Mouse (Mus musculus): ENCODE data around the gene Hif3a. TPM values are rescaled to one million over a fixed set of nuclear protein-coding genes. Genes with fewer than 3 reads are reported as not detected.
A peak's percentile ranks its signal among the peaks of the same experiment; 100 is the strongest.
"Not testable (repeated sequence)": the region's sequence is repeated elsewhere in the genome, so short reads cannot be mapped to it uniquely, and the experiment has no call there.

Hif3a gene
- total RNA-seq (2015; ENCODE audit: low replicate concordance) (1.4 TPM in 1 of 2 replicates, not detected in the other), total RNA-seq (2017; ENCODE audit: low replicate concordance) (0.13 TPM in 1 of 2 replicates, not detected in the other)

DNA sequence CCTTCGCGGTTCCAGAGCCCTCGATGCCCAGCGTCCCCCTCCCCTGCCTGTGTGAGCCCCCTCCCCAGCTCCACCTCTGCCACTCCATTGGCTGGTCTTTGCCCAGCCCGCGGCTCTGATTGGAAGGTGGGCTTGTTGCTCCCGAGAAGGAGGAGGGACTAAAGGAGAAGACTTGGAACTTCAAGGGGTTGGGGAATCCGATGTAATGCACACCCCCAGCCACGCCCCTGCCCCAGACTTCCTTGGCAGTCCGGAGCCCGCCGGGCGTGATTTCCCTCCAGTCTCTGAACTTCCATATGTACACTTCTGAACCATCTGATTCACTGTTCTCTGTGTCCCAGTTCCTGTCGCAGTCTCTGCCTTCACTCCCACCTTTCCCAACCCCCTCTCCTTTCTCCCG is at the start of gene Hif3a:
Hif3a (minus strand) TSS at position 39 of the 400 bp plus-strand sequence.
- no peak for ATAC-seq (replicated peaks; ENCODE audit: low FRiP score, poor library complexity, severe bottlenecking)

DNA sequence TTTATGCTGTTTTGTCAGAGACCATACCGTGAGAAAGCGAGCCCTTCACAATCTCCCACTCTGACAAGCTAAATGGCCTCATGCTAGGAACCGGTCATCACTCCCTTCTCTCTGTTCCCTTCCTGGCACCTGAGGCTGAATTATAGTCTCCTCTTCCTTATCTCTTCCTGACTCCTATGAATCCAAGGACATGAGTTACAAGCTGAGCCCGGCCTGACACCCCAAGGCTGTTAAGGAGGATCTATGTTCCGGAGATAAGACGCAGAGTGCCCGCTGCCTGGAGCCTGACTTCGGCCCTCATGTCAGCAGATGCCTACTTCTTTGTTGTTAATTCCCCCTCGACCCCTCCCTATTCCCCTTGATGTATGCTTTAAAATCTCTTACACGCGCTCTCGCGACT is 39.4 kb upstream of the Hif3a start:
- ATAC-seq (replicated peaks; ENCODE audit: low FRiP score, poor library complexity, severe bottlenecking) = not testable (repeated sequence)

DNA sequence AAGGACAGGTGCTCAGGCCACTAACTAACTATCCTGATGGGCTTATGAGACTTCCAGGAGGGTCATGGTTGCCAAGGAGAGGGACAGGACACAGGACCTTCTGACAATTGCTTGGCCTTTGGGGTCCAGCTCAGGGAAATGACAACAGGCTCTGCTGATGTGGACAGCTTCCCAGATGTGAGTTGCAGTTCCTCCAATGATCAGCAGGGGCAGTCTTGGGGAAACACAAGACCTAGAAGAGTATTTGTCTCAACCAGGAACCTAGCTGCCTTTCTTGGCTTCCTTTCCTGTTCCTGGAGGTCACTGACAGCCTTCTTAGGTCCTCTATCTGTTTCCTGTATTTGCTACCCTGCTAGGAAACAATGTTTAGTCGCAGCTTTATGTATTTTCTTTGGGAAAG is 29.1 kb upstream of the Hif3a start:
- ATAC-seq (replicated peaks; ENCODE audit: low FRiP score, poor library complexity, severe bottlenecking) = 0 out of 2 replicates have a peak, but pooled peaks have one; percentile 39

DNA sequence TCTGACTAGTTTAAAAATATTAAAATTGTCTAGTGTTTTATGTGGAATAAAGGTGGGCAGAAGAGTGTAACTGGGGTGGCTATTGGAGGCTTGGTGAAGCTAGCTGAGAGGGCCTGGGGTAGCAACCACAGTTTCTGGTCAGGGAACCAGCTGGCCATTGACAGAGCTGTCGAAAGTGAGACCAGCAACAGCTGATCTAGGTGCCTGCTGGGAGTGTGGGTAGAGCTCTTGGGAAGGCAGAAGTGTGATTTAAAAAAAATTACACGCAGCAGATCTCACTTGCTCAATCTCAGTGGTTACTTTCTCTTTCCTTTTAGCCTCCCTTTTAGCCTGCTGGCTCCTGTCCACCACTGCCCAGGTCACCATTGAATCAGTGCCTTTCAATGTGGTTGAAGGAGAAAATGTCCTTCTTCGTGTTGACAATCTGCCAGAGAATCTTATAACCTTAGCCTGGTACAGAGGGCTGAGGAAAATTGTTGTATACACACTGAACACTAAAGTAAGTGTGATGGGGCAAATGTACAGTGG is 27.9 kb upstream of the Hif3a start:
- no peak for ATAC-seq (replicated peaks; ENCODE audit: low FRiP score, poor library complexity, severe bottlenecking)

DNA sequence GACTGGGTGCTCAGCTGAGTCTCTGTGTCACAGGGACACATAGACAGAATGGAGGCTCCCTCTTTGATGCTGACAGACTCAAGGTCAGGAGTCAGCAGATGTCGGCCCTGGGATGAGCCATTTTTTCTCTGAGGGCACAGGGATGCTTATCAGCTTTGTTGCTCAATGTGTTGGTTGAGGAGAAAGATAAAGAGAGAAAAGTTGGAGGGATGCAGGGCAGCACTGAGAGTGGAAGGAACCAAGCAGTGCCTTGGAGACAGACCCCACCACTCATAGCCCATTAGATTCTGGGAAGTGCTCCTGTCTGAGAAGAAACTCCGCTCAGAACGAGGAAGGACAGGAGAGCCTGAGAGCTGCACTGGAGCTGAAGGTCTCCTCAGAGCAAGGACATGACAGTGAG is 25.5 kb upstream of the Hif3a start:
- no peak for ATAC-seq (replicated peaks; ENCODE audit: low FRiP score, poor library complexity, severe bottlenecking)

DNA sequence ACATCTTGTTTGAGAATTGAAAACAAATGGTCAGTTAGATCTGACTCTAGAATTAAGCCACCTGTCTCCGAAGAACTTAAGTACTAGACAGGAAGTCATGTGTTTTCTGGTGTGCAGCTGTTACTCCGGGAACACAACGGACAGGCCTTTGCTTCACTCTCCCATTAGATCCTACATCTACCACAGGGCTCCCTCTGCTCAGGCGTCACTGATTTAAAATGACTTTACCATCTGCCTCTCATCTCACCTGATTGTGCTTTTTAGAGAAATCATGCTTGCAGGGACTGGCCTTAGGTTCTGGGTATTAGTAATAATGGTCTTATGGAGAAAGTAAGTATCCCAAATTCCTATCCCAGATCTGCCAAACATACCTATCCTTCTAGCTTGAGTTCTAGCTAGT is 20.5 kb upstream of the Hif3a start:
- no peak for ATAC-seq (replicated peaks; ENCODE audit: low FRiP score, poor library complexity, severe bottlenecking)

DNA sequence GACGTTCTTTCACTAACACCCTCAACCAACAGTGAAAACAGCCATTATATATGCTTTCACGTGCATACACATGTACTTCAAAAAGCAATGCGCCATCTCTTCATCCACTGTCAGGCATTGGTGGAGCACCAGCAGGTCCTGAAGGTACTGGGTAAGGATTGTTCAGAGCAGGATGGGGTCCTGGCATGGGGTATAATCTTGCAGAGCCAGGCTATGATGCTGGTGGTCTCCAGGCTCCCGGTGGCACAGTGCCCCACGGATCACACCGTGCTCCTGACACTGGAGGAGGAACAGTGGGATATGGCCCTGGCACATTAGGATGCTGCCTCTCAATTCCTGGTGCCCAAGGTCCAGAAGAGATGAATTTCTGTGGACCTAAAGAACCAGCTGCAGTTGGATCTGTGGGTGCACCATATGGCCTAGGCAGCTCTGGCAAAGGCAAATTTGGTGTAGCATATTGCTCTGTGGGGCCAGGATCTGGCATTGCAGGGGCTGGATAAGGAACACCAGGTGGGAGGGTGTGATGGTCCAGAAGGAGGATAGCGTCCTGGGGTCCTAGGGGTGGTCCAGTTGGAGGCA is 15.9 kb upstream of the Hif3a start:
- ATAC-seq (replicated peaks; ENCODE audit: low FRiP score, poor library complexity, severe bottlenecking) = no peak

DNA sequence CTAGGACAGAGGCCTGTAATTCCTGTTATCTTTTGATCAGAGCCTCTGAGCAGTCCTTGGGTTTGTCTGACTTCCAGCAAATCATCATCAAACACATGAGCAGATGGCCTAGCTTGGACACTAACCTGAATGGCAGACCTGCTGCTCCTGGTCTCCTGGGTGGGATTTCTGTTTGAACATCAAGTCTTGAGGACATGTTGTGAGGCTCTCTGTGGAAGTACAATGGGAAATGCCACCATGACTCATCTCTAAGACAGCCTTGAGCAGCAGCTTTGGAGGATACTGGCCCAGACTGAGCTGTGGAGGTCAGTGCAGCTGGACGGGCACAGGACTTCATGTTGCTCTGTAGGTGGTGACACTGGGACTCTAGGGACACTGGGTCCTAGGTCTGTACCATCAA is 14.3 kb upstream of the Hif3a start:
- no peak for ATAC-seq (replicated peaks; ENCODE audit: low FRiP score, poor library complexity, severe bottlenecking)

DNA sequence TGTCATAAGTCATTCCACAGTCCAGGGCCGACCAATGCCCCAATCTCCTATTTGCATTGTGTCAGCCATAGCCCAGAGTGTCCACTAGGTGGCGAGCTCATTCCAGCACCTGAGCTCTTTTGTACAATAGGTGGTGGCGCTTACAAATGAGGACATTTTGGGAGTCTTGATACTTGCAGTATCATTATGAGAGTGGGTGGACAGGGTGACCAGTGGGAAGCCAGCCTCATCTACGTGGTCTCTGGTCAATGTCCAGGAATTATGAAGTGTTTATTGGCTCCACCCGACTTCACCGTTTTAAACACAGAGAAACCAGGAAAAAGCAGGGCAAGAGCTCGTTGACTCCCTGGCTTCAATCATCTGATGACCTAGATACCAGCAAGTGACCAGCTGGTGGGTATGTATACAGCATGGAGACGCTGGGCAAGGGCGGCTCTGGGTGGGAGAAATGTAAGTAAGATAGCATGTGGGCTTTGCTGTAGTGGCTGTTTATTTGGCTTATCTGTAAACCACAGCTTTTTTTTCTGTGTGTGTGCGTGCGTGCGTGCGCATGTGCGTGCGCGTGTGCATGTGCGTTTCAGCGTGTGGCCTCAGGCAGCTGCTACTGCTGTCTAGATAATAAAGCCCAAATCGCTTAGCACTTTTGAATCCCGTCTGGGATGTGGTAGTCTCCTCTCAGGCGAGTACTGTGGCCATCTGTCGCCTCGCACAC is 11.8 kb upstream of the Hif3a start, which contains the start of gene Psg16:
Psg16 (plus strand) TSS at position 137 of the 712 bp plus-strand sequence.
- ATAC-seq (replicated peaks; ENCODE audit: low FRiP score, poor library complexity, severe bottlenecking) = peak; percentile 90

DNA sequence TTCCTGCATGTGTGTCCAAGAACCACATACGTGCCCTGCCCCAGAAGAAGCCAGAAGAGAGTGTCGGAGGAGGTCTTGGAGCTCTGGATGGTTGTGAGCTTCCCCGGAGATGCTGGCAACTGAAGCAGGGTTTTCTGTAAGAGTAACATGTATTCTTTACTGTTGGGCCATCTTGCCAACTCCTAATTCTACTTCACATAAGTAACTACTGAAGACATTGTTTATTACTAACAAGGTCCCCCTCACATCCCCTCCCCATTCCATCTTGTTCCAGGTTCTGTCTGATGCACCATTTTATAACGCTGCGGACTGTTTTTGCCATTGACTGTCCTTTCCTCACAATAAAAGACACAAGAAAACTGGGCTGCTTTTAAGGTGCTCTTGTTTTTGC is 11.3 kb upstream of the Hif3a start:
- ATAC-seq (replicated peaks; ENCODE audit: low FRiP score, poor library complexity, severe bottlenecking) = no peak

DNA sequence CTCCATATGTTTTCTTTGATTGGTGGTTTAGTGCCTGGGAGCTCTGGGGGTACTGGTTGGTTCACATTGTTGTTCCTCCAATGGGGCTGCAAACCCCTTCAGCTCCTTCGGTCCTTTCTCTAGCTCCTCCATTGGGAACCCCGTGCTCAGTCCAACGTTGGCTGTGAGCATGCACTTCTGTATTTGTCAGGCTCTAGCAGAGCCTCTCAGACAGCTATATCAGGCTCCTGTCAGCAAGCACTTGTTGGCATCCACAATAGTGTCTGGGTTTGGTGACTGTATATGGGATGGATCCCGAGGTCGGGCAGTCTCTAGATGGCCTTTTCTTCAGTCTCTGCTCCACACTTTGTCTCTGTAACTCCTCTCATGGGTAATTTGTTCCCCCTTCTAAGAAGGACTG is 5.4 kb upstream of the Hif3a start:
- not testable (repeated sequence) for ATAC-seq (replicated peaks; ENCODE audit: low FRiP score, poor library complexity, severe bottlenecking)

DNA sequence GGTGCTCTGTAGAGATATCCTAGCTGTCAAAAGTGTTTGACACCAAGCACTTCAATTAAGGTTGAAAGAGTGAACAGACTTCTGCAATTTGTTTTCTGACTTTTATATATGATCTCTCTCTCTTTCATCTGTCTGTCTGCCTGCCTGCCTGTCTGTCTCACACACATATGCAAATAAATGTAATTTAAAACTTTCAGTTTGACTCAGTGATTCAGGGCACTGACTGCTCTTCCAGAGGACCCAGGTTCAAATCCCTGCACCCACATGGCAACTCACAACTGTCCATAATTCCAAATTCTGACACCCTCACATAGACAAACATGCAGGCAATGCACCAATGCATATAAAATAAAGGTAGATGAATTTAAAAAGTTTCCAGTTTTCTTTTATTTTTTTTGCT is 4.8 kb upstream of the Hif3a start:
- ATAC-seq (replicated peaks; ENCODE audit: low FRiP score, poor library complexity, severe bottlenecking) = no peak

DNA sequence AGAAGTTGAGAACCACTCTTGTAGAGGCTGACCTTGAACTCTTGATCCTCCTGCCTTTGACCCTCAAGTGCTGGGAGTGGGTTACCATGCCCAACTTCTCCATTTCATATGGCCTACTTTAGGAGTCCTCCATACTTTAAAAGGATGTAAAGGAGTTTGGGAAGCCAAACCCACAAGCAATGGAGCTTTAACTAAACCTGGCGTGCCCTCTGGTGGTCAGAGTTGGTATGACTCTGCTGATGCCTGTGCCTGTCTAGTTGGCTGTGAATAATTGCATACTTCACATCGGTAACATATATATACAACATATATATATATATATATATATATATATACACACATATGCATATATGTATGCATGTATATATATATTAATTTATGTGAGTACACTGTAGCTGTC is 4.2 kb upstream of the Hif3a start:
- ATAC-seq (replicated peaks; ENCODE audit: low FRiP score, poor library complexity, severe bottlenecking) = peak; percentile 75

DNA sequence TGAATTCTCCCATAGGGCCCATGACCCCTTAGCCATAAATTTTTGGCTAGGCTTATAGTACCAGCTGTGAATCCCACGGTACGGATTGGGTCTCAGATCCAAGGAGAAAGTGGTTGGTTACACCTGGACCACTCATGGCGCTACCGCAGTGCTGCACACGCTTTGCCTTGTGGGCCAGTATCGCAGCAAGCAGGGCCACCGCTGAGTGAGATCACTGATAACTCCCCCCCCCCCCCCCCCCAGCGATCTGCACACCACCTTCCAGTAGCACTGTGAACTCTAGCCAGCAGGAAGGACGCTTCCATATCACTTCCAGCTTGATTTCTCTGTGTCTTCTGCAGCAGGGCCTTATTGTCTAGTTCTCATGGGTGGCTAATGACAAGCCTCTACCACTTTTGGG is 3.4 kb upstream of the Hif3a start:
- ATAC-seq (replicated peaks; ENCODE audit: low FRiP score, poor library complexity, severe bottlenecking) = no peak

DNA sequence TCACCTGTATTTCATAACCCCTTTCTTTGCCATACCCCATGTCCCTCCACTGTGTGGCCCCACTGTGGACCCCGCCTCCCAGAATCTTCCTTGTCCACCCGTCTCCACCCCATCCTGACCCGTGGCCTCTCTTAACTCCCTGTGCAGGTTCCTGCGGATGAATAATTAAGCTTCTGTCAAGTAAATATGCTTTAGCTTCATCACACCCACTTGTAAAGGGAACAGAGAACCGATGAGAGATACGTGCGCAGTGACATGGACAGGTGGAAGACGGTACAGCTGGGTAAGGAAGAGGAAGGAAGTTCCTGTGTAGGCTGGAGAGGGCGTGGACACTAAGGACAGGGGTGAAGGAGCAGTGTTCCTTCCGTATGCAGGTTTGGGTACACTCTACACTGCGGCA is 618 bp upstream of the Hif3a start:
- ATAC-seq (replicated peaks; ENCODE audit: low FRiP score, poor library complexity, severe bottlenecking) = no peak

DNA sequence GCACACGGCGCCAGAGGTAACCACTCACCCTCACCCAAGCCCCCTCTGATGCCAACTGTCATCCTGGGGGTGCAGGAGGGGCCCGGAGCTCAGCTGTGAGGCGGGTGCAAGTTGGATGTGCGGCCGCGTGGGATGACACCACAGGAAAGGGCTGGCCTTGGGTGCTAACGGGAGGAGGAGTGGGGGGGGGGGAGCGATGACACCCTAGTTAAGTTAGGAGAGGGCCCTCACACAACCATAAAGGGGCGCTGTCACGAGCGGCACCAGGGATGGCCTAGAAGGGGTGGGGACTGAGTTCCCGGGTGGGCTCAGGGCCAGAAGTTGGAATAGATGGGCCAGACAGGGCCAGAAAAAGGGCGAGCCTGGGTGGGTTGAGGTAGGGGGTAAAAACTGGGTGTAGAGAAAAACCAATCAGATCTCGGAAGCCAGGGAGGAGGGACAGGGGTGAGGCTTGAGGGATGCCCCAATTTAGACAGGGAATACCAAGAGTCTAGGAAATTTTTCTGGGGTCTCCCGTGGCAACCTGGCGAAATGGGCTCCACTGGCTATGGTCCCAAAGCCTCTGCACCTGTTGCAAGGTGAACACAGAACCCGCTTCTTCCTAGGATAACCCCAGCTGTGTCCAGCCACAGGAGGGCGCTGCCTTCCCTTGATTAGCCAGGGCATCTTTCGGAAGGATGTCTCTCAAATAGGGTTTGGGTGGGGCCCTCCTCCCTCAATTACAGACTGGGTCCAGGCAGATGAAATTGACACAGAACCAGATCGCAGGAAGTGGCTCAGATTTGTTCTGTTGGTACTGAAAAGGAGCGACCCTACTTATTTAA is 1.2 kb downstream of the Hif3a start:
- no peak for ATAC-seq (replicated peaks; ENCODE audit: low FRiP score, poor library complexity, severe bottlenecking)

DNA sequence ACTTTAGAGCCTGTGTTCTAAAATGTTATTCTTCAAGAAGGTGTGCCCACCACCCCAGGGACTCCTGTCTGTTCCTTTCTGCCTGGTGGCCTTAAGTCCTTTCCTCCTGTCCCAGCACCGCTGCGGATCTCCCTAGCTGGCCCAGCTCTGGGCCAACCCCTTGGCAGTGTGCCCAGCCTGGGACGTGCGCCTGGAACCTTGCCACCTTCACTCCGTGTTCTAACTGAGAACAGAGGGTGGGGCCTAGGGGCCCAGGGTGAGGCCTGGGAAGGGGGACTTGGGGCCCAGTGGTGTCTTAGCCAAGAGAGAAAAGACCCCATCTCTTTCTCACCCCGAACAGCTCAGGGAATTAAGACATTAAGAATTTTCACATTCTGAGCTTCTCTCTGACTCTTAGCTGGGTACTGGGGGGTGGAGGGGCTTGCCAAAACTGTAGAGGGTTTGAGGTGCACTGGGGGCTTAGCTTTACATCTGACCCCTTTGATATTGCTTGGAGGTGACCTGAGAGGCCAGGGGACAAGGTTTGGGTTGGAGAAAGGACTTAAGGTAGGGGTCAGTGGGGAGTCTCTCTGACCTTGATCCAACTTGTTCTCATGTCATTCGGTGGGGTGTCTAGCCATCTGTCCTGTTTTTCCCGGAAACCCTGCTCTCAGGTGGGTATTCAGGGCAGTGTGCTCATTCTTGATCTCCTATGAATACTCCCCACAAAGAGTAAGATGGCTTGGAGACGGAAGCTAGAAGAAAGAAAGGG is 2.0 kb downstream of the Hif3a start:
- peak; percentile 58 for ATAC-seq (replicated peaks; ENCODE audit: low FRiP score, poor library complexity, severe bottlenecking)

DNA sequence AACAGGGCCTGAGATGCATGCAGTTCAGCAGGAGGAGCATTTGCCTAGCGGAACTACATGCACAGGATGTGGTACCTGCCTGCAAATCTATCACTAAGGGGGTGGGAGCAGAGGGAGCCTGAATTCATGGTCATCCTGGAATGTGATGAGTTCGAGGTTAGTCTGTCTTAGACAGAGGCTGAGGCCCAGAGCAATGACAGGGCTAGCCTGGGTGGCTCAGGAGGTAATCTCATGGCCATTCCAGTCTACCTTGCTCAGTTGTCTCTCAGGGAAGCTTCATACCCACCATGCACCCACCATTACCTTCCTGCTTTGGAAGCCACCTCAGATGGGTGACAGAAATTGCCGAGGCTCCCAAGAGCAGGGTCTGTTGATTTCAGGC is 2.8 kb downstream of the Hif3a start:
- no peak for ATAC-seq (replicated peaks; ENCODE audit: low FRiP score, poor library complexity, severe bottlenecking)

DNA sequence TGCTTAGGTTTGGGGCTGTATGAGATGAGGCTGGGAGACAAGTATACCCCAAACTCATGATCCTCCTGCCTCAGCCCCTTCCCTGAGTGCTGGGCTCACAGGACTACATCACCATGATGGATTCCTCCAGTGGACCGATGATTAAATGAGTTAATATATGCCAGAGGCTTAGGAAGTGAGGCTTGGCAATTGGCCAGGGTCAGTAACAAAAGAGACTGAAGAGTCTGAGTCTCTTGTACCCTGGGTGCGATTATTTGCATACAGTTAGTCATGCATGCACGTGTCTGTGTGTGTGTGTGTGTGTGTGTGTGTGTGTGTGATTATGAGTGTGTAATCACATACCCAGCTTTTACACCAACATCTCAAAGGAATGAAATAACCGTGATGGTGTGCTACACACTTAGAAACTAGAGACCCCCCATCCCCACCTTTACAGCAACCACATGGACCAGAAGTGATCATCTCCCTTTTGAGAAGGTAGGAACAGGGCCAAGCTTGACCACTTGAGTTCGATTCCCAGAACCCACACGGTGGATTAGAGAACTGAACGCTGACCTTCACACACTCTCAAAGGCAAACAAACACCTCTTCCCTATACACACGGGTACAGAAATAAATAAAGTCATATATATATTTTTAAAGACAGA is 3.3 kb downstream of the Hif3a start:
- no peak for ATAC-seq (replicated peaks; ENCODE audit: low FRiP score, poor library complexity, severe bottlenecking)

All from erythroid progenitor cell, adult 5-6 weeks (primary cell).